Comparison of ENCODE assay signal across 12 mouse cellular contexts in genomic region chr4:118542510-118543157, GRCm38 (mm10). TPM values are rescaled to one million over a fixed set of nuclear protein-coding genes. Genes with fewer than 3 reads are reported as not detected.
DNase-seq lines count a peak whose midpoint lies in the region; ATAC-seq and TF ChIP-seq lines count a peak whose summit lies in the region.
"Had no signal": no experiment of that assay in that cellular context is flagged by ENCODE, and none has a peak within 500 bp of the region (broad histone marks: within the 10 kb centered on the region; RNA-seq: fewer than 3 reads in every experiment).

No protein-coding gene starts in this region.

- H3K27me3 ChIP-seq in kidney, postnatal 0 days (ENCODE audit: insufficient read depth, low read length), result no peaks in the 10 kb centered on the region
- H3K27me3 ChIP-seq in limb, embryonic 14.5 days (ENCODE audit: control insufficient read depth, insufficient read depth, low read length), result no peaks in the 10 kb centered on the region

- peak overlapping the region; percentile 53 for H3K4me2 ChIP-seq in kidney, postnatal 0 days (ENCODE audit: low read length)
- peak overlapping the region; percentile 60 for H3K4me2 ChIP-seq in limb, embryonic 14.5 days (replicated peaks; ENCODE audit: low read depth, low read length, severe bottlenecking)

- no peak for DNase-seq in kidney, postnatal 0 days (ENCODE audit: low spot score)
- no peak for DNase-seq in kidney, postnatal 36 days
- peak; percentile 46 for DNase-seq in ES-CJ7 (ENCODE audit: low read depth, low spot score)
- DNase-seq in ZHBTc4 (ENCODE audit: low read depth, low spot score), result peak; percentile 49
- DNase-seq in limb, embryonic 14.5 days (ENCODE audit: low spot score), result no peak
- DNase-seq in thymus, postnatal 25 days, result no peak
- no peak for DNase-seq in retina, postnatal 1 day
- DNase-seq: gastrocnemius, postnatal 10 days had no signal

- ATAC-seq in kidney, postnatal 0 days (replicated peaks; ENCODE audit: low FRiP score, low read depth), result no peak
- ATAC-seq in limb, embryonic 14.5 days (ENCODE audit: low FRiP score, low read depth), result no peak
- no peak for ATAC-seq in megakaryocyte progenitor cell, adult 5-6 weeks (replicated peaks; ENCODE audit: poor library complexity)
- ATAC-seq: activated CD4-positive, CD25-positive, alpha-beta regulatory T cell, adult 4 months had no signal

- no peaks in the 10 kb centered on the region for H3K36me3 ChIP-seq in kidney, postnatal 0 days (ENCODE audit: insufficient read depth, low read length)
- H3K36me3 ChIP-seq in limb, embryonic 14.5 days (ENCODE audit: control insufficient read depth, insufficient read depth, low read length), result no peaks in the 10 kb centered on the region

- no peak overlapping the region for H3K4me3 ChIP-seq in kidney, postnatal 0 days (replicated peaks; ENCODE audit: low read depth, low read length)
- H3K4me3 ChIP-seq in limb, embryonic 14.5 days (replicated peaks; ENCODE audit: low read length), result no peak overlapping the region

- no peak for TF ChIP-seq POLR2A in limb, embryonic 14.5 days (IDR thresholded peaks at IDR 0.05; ENCODE audit: borderline replicate concordance, extremely low read depth, insufficient read depth, insufficient read length)

- peak overlapping the region; percentile 84; the same call in 1 of the 2 replicates for H3K27ac ChIP-seq in kidney, postnatal 0 days
- H3K27ac ChIP-seq in limb, embryonic 14.5 days (replicated peaks; ENCODE audit: low read depth, low read length), result no peak overlapping the region

- 61% methylated on average over 9 of the region's 9 CpGs for WGBS in kidney, postnatal 0 days
- 57% methylated on average over 9 of the region's 9 CpGs for WGBS in limb, embryonic 14.5 days

- no peak overlapping the region; the same call in 1 of the 2 replicates for H3K9ac ChIP-seq in kidney, postnatal 0 days (ENCODE audit: low read depth, low read length)
- no peak overlapping the region for H3K9ac ChIP-seq in limb, embryonic 14.5 days (ENCODE audit: low read depth, low read length, severe bottlenecking)

- TF ChIP-seq CTCF in kidney, postnatal 0 days (IDR thresholded peaks at IDR 0.05; ENCODE audit: low read depth), result no peak

- no peaks in the 10 kb centered on the region; the same call in 1 of the 2 replicates for H3K4me1 ChIP-seq in kidney, postnatal 0 days (replicated peaks; ENCODE audit: insufficient read depth, low read length)
- 0 out of 2 replicates have a peak, but pooled peaks cover 8% of the 10 kb centered on the region for H3K4me1 ChIP-seq in limb, embryonic 14.5 days (ENCODE audit: control insufficient read depth, insufficient read depth, low read length)

- no peaks in the 10 kb centered on the region for H3K9me3 ChIP-seq in kidney, postnatal 0 days (replicated peaks; ENCODE audit: low read length)
- peaks cover 3% of the 10 kb centered on the region; the same call in 1 of the 2 replicates for H3K9me3 ChIP-seq in limb, embryonic 14.5 days (ENCODE audit: control insufficient read depth, low read length)

RNA-seq across cellular contexts. Expression of gene Tmem125, which starts 1.2 kb away (rescaled TPM):
- polyA plus RNA-seq in kidney, postnatal 0 days (2015; fragmentation: Nextera tagmentation; extraction: Ambion mirVana), result 11.3 and 12.3 TPM in 2 replicates
- 5.2 and 6.0 TPM in 2 replicates for polyA plus RNA-seq in limb, embryonic 14.5 days (2012; rRNA removed)
- 7.6 and 11.1 TPM in 2 replicates for polyA plus RNA-seq in limb, embryonic 14.5 days (2014; fragmentation: Nextera tagmentation; extraction: Ambion mirVana)
- 0.25 and 0.71 TPM in 2 replicates for total RNA-seq in megakaryocyte progenitor cell, adult 5-6 weeks (2015)
- 0.41 TPM in 1 of 2 replicates, not detected in the other for total RNA-seq in megakaryocyte progenitor cell, adult 5-6 weeks (2017)
- polyA plus RNA-seq: activated CD4-positive, CD25-positive, alpha-beta regulatory T cell, adult 4 months; testis, adult 2 months had no signal

RNA-seq across cellular contexts. Expression of gene 2610528J11Rik, which starts 15.8 kb away (rescaled TPM):
- polyA plus RNA-seq in kidney, postnatal 0 days (2015; fragmentation: Nextera tagmentation; extraction: Ambion mirVana), result 63.3 and 66.5 TPM in 2 replicates
- 3.7 and 4.3 TPM in 2 replicates for polyA plus RNA-seq in limb, embryonic 14.5 days (2012; rRNA removed)
- polyA plus RNA-seq in limb, embryonic 14.5 days (2014; fragmentation: Nextera tagmentation; extraction: Ambion mirVana), result 9.5 and 10.9 TPM in 2 replicates
- not detected in 2 replicates for total RNA-seq in megakaryocyte progenitor cell, adult 5-6 weeks (2015)
- not detected in 2 replicates for total RNA-seq in megakaryocyte progenitor cell, adult 5-6 weeks (2017)
- total RNA-seq: common myeloid progenitor, adult 5-6 weeks; gastrocnemius, postnatal 10 days had no signal
- polyA plus RNA-seq: activated CD4-positive, CD25-positive, alpha-beta regulatory T cell, adult 4 months had no signal

RNA-seq across cellular contexts. Expression of gene Tie1, which starts 52.8 kb away (rescaled TPM):
- polyA plus RNA-seq in kidney, postnatal 0 days (2015; fragmentation: Nextera tagmentation; extraction: Ambion mirVana), result 45.6 and 49.4 TPM in 2 replicates
- polyA plus RNA-seq in limb, embryonic 14.5 days (2012; rRNA removed), result 27.1 and 34.2 TPM in 2 replicates
- polyA plus RNA-seq in limb, embryonic 14.5 days (2014; fragmentation: Nextera tagmentation; extraction: Ambion mirVana), result 16.7 and 17.7 TPM in 2 replicates
- total RNA-seq in megakaryocyte progenitor cell, adult 5-6 weeks (2015), result 4.3 and 4.4 TPM in 2 replicates
- total RNA-seq in megakaryocyte progenitor cell, adult 5-6 weeks (2017), result 3.5 and 4.3 TPM in 2 replicates
- polyA plus RNA-seq: activated CD4-positive, CD25-positive, alpha-beta regulatory T cell, adult 4 months had no signal

Comparison
In these comparisons a context has a peak if more than half of its experiments do, and no peak if none do; other contexts are left out.
1. DNase-seq: peak in ES-CJ7 (single experiment) and ZHBTc4 (single experiment); none in kidney, postnatal 0 days (single experiment), kidney, postnatal 36 days (0 of 2), limb, embryonic 14.5 days (single experiment), thymus, postnatal 25 days (single experiment) and retina, postnatal 1 day (single experiment).